Mouse (Mus musculus) lung, postnatal 0 days (tissue): ENCODE data around the gene Ece1.

Experiments
- CTCF ChIP-seq: IDR thresholded peaks from 2 replicates; pipeline ENCODE4 v1.5.1; 2016; ENCODE audit warnings: antibody characterized with exemption, mild to moderate bottlenecking
- EP300 ChIP-seq: IDR thresholded peaks from 2 replicates; pipeline ENCODE4 v1.6.1; 2016; ENCODE audit warnings: antibody characterized with exemption, mild to moderate bottlenecking, control low read depth

DNA sequence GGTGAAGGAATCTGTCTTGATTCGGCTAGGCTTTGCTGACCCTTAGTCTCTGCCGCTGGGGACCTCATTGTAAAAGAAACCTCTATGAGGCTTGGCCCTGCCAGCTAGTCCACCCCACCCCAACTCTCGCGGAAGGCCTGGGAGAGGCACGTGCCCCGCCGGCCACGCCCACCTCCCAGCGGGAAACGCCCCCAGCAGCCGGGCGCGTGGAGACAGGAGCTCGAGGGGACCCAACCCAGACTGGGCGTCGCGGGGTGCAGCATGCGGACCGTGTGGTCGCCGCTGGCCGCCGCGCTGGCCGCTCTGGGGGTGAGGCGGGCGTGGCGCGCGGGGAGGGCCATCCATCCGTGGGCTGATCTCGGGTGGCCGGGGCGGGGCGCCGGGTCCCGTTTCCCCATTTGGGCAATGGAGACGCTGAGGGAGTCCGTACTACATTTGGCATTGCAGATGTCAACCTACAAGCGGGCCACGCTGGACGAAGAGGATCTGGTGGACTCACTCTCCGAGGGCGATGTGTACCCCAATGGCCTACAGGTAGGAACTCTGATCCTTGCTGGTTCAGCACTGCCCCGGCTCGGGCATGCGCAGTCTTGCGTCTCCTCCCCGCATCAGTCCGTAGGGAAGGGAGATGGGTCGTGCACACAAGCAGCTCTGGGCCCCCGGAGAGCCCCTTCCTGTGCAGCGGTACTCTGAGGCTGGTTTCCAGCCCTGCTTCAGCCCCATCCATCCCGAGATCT, 51.5 kb downstream of the Ece1 start:
- TF ChIP-seq EP300 (no peak), CTCF (peak; percentile 11; the same call in 1 of the 2 replicates)
